Mouse (Mus musculus) cerebellum, postnatal 4 days (tissue): ENCODE measurements around the gene Kdm2b.

Experiments
- DNase-seq, 2 experiments: peaks; one replicate each; pipeline ENCODE4 v3.0.0; 2022; ENCODE audit warnings: low spot score in 2 of 2, mixed read lengths in 1 of 2

Gene Kdm2b

DNA sequence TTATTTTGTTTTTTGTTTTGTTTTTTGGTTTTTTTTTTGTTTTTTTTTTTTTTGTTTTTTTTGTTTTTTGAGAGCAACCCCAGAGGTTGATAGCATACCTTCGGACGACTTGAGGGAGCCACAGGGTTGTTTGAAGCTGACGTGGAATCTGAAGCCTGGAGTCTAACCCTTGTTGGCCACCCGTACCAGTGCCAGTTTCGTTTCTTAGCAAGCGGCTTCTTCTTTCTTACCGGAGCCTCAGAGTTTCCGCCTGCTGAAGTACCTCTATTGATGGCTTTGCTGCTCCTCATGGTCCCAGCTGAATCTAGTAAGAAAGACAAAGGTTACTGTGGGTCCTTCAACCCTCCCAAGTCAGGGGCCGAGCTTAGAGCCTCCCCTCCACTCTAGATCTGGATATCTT lies 22.1 kb upstream of the Kdm2b start:
- DNase-seq, result no peak

DNA sequence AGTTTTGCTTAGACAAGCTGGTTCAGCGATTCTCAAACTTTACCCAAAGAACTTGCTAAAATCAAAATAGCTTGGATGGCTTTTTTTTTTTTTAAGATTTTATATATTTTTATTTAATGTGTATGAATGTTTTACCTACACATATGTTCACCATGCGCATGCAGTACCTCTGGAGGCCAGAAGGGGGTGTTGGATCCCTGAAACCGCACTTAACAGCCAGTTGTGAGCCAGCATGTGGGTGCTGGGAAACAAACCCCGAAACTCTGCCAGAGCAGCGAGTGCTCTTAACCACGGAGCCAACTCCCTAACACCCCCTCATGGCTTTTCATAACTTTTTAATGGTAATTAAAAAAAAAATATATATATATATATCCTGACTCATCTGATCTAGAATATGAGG lies 21.2 kb upstream of the Kdm2b start:
- DNase-seq, result no peak

DNA sequence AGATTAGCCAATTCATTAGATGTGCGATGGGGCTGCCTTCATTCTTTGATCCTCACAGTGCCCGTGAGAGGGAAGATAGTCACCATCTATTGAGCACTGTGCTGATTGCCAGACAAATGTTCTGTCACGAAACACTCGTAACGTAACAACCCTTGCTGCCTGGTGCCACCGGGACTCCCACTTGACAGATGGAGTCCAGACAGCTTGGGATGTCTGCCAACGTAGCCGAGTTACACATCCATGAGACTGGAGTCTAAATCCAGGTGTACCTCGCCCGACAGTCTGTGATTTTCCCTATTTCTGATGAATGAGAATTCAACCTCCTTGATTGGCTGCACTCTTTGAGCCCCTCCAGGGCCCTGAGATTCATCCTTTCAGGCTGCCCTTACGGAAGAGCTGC lies 20.2 kb upstream of the Kdm2b start:
- peak in 1 of 2 experiments; percentile 44 for DNase-seq

DNA sequence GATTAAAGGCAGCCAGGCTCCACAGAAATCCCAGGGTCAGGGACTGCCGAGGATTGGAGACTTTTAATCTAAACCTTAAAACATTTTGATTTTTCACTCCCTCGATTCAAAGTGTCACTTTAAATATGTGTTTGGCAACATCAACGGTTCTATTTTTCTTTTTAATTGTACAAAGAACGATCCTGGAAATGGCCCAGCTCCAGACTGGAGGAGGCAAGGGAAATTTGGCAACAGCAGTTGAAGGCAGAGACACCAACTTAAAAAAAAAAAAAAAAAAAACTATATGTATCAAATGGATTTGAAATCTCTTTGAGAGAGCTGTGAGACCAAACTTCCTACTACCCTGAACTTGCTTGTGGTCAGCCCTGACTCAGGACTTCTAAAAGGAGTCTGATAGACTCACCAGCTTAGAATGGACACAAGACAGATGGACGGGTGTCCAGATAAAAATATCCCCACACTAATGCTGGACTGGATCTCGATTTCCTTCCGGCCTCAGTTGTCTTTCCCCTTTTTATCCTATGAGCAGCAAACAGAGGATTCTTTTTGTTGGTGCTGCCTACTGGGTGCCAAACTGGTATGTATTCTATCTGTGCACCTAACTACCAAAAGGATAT lies 19.4 kb upstream of the Kdm2b start:
- DNase-seq, result no peak

DNA sequence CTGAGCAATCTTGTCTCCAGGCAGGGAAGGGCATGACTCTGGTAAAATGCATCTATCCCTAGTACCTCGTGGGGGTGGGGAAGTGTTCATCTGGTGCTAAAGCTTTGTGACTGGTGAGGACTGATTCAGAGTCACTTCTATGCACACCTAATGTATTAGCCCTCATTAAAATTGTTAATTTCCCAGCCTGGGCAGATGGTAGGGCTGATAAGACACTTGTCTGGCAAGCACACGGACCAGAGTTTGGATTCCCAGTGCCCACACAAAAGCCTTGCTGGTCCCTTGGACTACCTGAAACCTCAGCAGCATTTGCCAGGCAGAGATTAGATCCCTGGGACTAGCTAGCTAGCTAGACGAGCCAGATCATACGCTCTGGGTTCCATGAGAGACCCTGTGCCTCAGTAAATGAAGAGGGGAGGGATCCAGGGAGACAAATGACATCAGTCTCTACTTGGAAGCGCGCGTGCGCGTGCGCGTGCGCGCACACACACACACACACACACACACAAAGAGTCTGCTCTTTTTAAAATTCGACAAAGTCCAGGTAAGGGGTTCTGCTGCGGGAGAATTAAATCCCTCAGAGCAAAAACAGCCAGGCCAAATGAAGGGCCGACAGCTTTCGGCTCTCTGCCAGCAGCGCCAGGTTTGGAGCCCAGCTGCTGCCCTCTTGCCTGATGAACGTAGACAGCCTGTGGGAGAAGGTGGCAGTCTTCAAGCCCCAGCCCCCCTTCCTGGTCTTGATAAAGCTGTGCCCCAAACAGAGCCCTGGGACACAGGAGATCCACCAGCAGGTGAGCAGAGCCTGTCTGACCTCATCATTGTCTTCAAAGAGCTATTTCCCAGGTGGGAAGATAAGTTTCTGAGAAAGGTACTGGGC lies 16.3 kb upstream of the Kdm2b start:
- peak in 1 of 2 experiments; percentile 62 for DNase-seq

DNA sequence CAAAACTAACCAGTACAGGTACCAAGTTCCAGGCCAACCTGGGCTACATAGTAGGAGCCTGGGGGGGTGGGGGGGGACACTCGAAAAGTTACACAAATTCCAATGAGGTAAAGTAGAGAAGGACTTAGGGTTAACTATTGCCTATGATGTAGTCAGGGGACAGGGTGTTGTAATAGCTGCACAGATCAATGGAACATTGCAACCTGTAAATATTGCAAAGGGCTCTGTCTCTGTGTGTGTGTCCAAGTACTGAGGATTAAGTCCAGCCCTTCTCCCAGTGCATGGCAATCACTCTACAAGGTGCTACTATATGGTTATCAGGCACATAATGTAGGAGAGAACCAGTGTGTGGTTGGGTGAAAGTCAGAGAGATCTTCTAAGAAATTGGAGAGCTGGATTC lies 11.3 kb upstream of the Kdm2b start:
- no peak for DNase-seq

DNA sequence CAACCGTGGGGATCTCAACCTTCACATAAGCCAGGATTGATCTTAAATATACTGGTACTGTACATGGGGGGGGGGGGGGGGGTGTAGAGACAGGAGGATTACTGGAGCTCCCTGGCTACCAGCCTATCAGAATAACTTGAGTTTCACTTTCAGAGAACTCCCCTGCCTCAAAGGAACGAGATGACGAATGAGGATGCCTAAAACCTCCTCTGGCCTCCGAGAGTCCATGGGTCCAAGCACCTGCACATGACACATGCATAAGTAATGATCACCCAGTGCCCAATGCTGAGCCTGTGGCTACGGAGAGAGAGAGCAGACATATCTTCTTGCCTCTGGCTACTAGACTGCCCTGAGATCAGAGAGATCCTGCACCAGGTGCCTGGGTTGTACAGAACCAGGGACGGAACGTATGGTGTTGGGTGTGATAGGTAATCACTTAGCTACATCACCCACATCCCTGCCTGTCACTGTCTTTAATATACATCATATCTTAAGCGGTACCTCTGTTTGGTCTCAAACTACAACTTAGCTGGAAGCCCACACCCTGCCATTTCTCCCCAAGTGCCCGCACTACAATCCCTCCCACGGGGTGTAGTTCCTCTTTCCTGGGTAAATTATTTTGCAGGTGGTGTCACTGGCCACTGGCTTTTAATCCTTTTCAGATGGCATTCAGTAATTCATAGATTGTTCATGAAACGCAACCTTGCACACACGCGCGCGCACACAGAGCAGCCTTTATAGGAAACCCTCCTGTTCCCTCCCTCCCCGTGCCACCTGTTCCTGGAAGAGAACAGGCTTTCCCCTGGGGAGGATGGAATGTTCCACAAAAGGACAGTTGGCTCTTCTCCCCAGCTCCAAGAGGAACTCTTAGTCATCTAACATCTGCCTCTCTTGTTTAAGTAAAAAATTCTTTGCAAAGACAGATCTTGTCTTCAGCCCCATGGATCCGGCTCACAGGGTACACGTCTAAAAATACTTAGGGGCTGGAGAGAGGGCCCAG lies 7.9 kb upstream of the Kdm2b start:
- DNase-seq, result no peak

DNA sequence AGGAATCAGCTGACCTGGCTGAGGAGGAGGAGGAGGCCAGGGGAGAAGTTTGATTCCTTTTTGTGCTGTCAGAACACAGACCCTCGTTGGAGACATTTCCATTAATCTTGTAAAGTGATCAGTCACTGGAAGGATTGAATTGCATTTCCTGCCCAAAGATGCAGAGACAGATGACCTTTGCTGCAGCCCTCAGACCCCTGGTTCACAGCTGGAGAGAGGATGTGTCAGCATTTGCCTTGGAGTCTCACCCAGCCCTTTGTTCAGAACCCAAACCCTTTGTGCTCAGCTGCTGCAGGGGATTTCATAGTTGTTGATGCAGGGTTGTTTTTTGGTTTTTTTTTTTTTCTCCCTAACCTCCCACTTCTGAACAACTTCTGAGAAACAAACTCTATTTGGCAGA lies 5.3 kb upstream of the Kdm2b start:
- no peak for DNase-seq

DNA sequence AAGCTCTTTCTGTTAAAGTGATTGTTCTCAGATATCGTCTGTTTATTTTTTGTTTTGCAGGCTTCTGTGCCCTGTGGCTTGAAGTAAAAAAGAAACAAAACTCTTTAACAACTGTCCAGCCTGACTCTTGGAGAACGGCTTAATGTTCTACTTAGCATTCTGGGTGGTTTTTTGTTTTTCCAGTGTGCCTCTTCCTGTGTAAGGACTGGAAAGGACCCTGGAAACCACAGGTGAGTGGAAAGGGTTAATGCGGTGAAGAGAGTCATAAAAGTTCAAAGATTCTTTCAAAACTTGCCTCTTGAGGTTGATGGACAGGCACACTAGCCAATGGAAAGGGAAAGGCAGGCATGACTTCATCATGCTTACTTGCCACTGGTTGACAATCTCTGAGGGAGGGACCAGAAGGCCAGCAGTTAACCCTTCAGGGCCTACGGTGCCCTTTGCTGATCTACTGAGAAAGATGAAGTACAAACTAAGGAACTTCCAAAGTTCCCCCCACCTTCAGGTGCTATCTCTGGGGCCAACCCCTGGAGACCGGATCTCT lies 4.8 kb upstream of the Kdm2b start:
- DNase-seq, result peak; percentile 63 to 83

DNA sequence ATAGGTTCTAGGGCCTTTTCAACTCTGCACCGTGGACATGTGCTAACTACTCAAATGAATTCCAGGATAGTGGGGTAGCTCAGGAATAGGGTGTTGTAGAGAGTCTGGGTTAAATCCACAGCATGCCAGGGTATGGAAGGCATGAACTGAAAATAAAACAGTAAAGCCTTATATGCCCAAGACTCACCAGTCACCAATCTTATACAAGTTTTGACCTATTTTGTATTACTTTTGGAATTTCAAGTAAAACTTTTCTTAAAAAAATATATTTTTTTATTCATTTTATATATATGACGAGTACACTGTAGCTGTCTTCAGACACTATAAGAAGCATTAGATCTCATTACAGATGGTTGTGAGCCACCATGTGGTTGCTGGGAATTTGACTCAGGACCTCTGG lies 4.2 kb upstream of the Kdm2b start:
- DNase-seq, result no peak

DNA sequence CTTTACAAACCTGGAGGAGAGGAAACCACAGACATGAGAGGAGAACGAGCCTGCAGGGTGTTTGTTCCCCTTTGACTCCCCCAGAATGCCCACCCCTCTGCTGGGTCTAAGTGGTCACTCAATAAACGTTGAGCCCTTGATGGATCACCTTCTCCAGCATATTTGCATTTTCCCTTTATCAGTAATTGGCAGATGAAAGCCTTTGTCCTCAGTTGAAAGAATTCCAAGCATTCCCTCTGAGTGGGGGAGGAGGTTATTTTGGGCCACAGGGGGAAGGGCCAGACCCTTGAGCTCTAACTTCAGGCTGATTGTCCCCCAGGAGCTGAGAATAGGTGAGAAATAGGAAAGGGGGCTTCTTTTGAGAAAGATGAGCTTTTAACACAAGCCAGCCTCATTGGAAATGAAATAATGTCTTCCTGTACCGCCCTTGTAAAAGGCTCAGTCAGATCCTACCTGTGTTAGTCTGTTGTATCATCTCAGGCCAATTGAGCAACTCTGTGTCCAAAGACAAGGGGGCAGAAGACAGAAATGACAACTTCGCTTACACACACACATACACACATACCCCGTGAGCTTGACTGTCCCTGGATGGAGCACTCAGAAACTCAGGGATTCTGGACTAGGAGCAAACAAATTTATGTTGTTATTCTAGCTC lies 1.9 kb upstream of the Kdm2b start:
- DNase-seq, result no peak

DNA sequence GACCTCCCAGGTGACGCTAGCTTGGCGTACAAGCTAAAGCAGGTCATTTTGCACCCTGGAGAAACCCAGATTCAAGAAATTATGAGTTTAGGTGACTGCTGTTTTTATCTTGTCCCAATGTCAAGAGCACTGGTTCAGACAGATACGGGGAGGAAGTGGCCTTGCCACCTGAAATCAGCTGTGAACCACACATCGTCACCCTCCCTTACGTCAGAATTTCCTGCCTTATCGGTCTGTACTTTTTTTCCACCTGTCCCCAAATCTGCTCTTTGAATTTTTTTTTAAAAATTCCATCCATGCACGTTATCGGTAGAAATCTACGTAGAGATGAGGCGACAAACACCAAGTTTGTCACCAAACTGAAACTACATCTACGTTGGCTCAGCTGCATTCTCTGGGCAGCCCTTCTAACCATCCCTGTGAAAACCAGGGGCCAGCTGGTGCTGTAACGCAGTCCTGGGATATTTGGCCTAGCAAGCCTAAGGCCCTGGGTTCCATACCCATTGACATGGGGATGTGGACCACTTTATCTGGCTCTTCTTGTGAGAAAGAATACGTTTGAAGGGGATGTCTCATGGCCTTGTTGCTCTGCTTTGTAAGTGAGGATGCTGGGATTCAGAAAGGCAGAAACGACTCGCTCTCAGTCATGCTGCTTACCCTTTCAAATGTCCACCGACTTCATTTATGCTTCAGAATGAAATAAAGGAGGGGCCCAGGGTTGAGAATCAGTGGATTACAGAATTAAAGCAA lies 963 bp upstream of the Kdm2b start:
- DNase-seq, result no peak

DNA sequence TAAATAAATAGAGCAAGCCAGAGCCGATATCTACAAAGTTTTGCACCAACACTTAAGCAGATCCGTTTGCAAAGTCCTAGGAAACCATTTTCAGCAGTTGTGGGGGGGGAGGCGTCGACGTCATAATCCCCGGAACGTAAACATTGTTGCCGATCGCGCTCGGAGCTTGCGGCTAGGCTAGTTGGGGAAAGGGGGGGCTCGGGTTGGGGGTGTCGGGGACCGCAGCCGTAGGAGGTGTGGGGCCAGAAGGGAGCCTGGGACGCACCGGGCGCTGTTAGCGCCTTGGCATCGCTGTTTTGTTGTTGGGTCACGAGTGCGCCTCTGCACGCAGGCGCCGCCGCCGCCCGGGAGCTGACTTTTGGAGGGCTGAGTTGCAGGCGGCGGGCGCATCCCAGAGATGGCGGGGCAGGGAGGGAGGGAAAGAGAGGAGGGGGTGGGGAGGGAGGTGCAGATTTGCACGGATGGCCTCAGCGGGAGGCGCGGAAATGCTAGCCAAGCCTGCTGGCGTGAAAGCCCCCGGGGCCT lies 560 bp downstream of the Kdm2b start:
- DNase-seq, result peak; percentile 51 to 70

DNA sequence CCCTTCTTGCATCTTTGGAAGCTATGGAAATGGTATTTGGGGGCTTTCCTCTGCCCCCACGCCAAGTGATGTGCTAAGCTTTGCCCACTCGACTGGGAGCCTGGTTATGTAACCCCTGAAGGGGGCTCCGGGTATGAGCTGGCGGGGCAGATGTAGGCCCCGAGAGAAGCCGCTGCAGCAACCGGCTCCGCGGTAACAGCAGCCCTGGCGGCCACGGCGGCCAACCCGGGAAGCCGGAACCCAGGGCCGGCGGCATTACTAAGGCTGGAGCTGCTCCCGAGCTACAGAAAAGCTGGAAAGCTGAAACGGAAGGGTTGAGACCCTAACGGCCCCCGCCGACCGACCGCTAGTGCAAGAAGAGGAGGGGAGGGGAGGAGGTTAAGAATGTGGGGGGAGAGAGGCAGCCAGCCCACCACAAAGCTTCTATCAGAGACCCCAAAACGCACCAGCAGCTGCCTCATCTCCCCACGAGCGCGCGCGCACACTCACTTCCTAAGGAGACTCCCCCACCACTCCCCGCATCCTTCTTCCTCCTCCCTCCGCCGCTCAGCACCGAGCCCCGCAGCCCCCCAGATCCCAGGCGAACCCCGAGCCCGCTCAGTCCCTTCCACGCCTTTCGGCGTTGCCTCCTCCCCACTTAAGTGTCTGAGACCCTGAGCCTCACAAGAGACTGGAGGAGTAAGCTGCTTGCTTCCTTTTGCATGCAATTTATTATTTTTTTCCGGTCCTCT lies 1.4 kb downstream of the Kdm2b start:
- DNase-seq, result peak in 1 of 2 experiments; percentile 39

DNA sequence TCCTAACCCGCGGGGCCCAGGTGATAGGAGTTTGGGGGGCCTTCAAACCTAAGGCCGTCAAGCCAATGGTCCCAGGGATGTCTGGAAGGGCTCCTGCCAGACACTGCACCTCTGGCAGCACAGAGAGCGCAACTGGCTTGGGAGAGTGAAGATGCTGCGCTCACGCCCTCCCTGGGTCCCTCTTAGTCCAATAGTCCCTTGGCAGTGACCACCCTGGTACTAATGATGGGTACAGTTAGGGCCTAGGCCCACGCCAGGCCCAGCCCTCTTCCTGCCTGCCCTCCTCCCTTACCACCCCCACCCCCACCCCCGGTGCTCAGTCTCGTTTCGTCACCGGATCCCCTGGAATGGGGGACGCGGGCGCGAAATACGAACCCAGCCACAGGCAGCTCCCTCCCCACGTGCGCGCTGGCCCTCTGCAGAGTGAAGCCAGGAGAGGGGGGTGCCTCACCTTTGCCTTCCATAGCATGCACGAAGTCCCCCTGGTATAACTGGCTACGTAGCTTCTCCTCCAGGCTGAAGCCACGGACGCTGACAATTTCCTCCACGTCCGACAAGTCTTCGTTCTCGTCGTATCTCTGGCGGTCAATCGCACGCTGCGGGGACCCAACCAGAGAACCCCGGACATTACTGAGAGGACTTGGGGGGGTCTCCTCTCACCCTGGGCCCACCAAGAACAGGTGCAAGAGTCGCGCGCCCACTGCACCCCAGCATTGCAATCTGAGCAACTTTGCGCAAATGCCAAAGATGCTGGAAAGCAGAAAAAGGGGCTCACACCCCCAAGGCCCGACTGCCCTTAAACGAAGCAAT lies 2.2 kb downstream of the Kdm2b start:
- no peak for DNase-seq

DNA sequence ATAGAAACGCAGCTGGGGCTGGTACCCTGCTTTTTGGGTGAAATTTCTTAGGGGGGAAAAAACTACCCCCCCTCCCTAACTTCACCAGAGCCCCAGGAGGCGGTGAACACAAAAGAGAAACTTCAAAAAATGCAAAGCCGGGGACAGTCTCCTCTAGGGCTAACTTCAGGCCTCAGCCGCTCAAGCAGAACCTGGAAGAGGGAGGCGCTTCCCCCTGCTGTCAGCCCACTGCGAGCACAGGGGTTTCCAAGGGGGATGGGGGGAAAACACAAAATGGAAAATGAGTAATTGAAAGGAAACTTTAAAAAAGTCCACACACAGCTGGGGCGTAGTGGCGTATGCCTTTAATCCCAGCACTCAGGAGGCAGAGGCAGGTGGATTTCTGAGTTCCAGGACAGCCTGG lies 3.5 kb downstream of the Kdm2b start:
- DNase-seq, result no peak

DNA sequence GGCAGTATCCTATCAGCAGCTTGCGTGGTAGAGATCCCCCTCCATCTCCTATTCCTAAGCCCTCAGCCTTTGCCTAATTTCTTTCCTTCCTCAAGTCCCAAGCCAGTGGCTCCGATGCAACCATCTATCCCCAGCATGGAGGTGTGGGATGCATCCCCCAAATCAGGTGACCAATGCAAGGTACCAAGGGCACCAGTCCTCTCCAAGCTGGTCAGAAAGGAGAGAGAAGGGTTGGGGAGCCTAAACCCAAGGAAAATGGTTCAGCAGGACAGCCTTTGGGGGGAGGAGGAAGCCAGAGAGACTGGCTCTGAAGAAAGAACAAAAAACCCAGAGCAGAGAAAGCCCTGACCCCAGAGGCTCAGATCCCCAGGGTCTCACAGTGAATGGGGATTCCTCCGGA lies 4.3 kb downstream of the Kdm2b start:
- no peak for DNase-seq

DNA sequence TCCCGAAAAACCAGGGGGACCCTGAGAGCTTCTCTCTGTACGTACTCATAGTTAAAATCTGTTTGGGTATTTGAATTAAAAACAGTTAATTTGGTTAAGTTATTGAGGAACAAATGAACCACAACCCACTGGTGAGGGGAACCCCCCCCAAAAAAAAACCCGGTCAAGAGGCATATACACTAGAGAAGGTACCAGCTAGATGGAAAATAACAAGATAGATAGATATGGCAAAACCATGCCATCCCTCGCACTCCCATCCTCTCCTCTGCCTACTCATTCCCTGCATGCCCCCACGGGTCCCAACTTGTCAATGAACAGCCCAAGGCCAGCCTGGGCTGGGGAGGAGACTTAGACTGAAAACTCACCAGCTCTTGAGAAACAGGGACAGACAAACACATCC lies 5.1 kb downstream of the Kdm2b start:
- no peak for DNase-seq

DNA sequence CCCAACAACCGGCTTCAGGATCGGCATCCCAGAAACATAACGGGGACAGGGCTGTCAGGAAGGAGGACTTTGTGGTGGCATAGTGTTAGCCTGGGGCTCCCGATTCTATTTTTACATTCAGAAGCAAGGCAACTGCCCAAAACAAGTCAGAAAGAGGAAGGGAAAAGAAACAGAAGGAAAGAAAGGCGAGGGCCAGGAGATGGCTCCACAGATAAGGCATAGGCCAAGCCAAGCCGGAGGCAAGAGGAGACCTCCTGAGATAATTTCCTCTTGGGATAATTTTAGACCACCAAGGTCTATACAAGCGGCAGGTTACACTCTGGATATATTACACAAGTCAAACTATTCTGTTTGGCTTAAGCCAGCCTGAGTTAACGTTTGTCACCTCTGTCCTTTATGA lies 10.7 kb downstream of the Kdm2b start:
- no peak for DNase-seq
